Mouse (Mus musculus) cerebellum, adult 2 months (tissue): ENCODE results near the gene Eef1akmt2.

ENCODE experiments used
- CTCF ChIP-seq: fragments of 200-500 bp; IDR thresholded peaks from 2 replicates; pipeline ENCODE4 v1.5.1; 2011; ENCODE audit warnings: low read depth, mild to moderate bottlenecking, control low read depth, low read length, moderate library complexity, borderline replicate concordance; ENCODE audit not compliant: insufficient read depth
- POLR2A ChIP-seq: fragments of 200-500 bp; IDR thresholded peaks from 2 replicates; pipeline ENCODE4 v1.6.1; 2011; ENCODE audit warnings: low read length, control low read depth, borderline replicate concordance; ENCODE audit not compliant: insufficient read depth

- TF ChIP-seq CTCF (no peak), POLR2A (no peak)
Measured at GRCm38 (mm10) chr7:132784101-132784500, 68.4 kb downstream of the Eef1akmt2 start.
